Mouse (Mus musculus) C2C12 (cell line): ENCODE measurements around the gene Znrd1as. TPM values are rescaled to one million over a fixed set of nuclear protein-coding genes. Genes with fewer than 3 reads are reported as not detected.

Experiments
- H3K27me3 ChIP-seq: one replicate; pipeline ENCODE4 v1.6.1; 2011; ENCODE audit not compliant: control insufficient read depth, insufficient read depth, insufficient read length
- H3K36me3 ChIP-seq: one replicate; pipeline ENCODE4 v1.6.1; 2011; ENCODE audit not compliant: control insufficient read depth, insufficient read depth
- H3K4me3 ChIP-seq: one replicate; pipeline ENCODE4 v1.5.1; 2011; ENCODE audit warnings: mild to moderate bottlenecking, control low read depth; ENCODE audit not compliant: poor library complexity, insufficient read depth, severe bottlenecking
- H3K79me2 ChIP-seq: one replicate; pipeline ENCODE4 v1.6.1; 2011; ENCODE audit not compliant: control insufficient read depth, insufficient read depth
- H3K79me3 ChIP-seq: one replicate; pipeline ENCODE4 v1.6.1; 2011; ENCODE audit warnings: low read depth, control low read depth
- H3ac ChIP-seq: one replicate; pipeline ENCODE3; 2011; ENCODE audit warnings: low read depth; ENCODE audit not compliant: control insufficient read depth, insufficient read length
- CEBPB ChIP-seq: IDR thresholded peaks from one replicate; pipeline ENCODE4 v1.6.1; 2011; ENCODE audit warnings: low read depth, mild to moderate bottlenecking, control low read depth, moderate library complexity
- CTCF ChIP-seq: IDR thresholded peaks from one replicate; pipeline ENCODE4 v1.5.1; 2011; ENCODE audit not compliant: control insufficient read depth, insufficient read depth, insufficient read length
- FOSL1 ChIP-seq: IDR thresholded peaks from one replicate; pipeline ENCODE4 v1.8.0; 2011; ENCODE audit warnings: mild to moderate bottlenecking, low read length; ENCODE audit not compliant: poor library complexity, insufficient read depth, severe bottlenecking
- MAX ChIP-seq: IDR thresholded peaks from one replicate; pipeline ENCODE4 v1.6.1; 2011; ENCODE audit warnings: mild to moderate bottlenecking, control low read depth
- MYOD1 ChIP-seq: IDR thresholded peaks from one replicate; pipeline ENCODE4 v1.6.1; 2011; ENCODE audit warnings: low read depth; ENCODE audit not compliant: control insufficient read depth, insufficient read length
- MYOG ChIP-seq: IDR thresholded peaks from one replicate; pipeline ENCODE4 v1.6.1; 2011; ENCODE audit not compliant: control insufficient read depth, insufficient read length; ENCODE audit errors: extremely low read depth
- USF1 ChIP-seq: IDR thresholded peaks from one replicate; pipeline ENCODE4 v1.6.1; 2011; ENCODE audit warnings: low read depth, mild to moderate bottlenecking, control low read depth, moderate library complexity
- polyA plus RNA-seq: library from polyadenylated mRNA; unstranded; fragments of >200 nt; fragmentation: generic; extraction: Trizol; gene quantifications from one replicate; pipeline ENCODE4 v1.2.1, GENCODE M21; 2012; ENCODE audit warnings: missing spikeins

The Znrd1as gene
- polyA plus RNA-seq, 1 experiment = 3.2 TPM

DNA sequence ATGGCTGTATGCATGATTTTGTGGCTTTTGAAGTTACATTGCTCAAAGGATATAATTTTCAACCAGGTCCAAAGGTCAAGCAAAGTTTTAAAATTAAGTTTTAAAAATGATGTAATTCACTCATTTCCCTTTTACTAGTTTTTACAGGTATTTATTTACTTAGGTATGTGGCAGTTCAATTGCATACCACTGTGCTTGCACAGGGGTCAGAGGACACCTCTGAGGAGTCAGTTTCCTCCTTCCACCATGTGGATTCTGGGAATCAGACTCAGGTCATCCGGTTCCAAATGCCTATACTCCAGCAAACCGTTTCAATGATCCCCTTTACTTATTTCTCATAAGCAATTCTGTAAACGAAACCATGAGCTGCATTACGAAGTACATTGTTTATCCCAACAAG is 35.7 kb upstream of the Znrd1as start:
- no peak overlapping the region for H3K4me3 ChIP-seq
- TF ChIP-seq MYOG = no peak
- TF ChIP-seq CEBPB = no peak
- TF ChIP-seq MAX = no peak
- no peak for TF ChIP-seq USF1
- no peak for TF ChIP-seq FOSL1
- TF ChIP-seq MYOD1 = no peak
- no peak for TF ChIP-seq CTCF
- no peaks in the 10 kb centered on the region for H3K36me3 ChIP-seq

GRCm38 (mm10) chr17:36923491-36923890 is 34.9 kb upstream of the Znrd1as start:
- H3K27me3 ChIP-seq = no peaks in the 10 kb centered on the region
- H3K4me3 ChIP-seq = no peak overlapping the region
- H3K79me3 ChIP-seq = no peaks in the 10 kb centered on the region
- H3K36me3 ChIP-seq = no peaks in the 10 kb centered on the region
- H3K79me2 ChIP-seq = no peaks in the 10 kb centered on the region
- TF ChIP-seq CTCF = no peak
- TF ChIP-seq MYOD1 = no peak
- TF ChIP-seq USF1 = no peak
- no peak for TF ChIP-seq MAX
- no peak for TF ChIP-seq MYOG
- TF ChIP-seq FOSL1 = no peak
- no peak for TF ChIP-seq CEBPB
- no peak overlapping the region for H3ac ChIP-seq

More for the DNA sequence above, 35.7 kb upstream of the Znrd1as start:
- H3ac ChIP-seq = no peak overlapping the region
- no peaks in the 10 kb centered on the region for H3K79me2 ChIP-seq
- no peaks in the 10 kb centered on the region for H3K27me3 ChIP-seq
- no peaks in the 10 kb centered on the region for H3K79me3 ChIP-seq

- Histone ChIP-seq H3K36me3 (no peaks in the 10 kb centered on the region), H3K79me3 (no peaks in the 10 kb centered on the region), H3K4me3 (no peak overlapping the region), H3K27me3 (no peaks in the 10 kb centered on the region), H3ac (no peak overlapping the region), H3K79me2 (peaks cover 5% of the 10 kb centered on the region)
- TF ChIP-seq MYOD1 = no peak
- peak; percentile 28 for TF ChIP-seq CEBPB
- peak; percentile 38 for TF ChIP-seq FOSL1
- no peak for TF ChIP-seq MYOG
- TF ChIP-seq USF1 = no peak
- TF ChIP-seq MAX = no peak
- no peak for TF ChIP-seq CTCF
Observed at GRCm38 (mm10) chr17:36927496-36928120, 30.8 kb upstream of the Znrd1as start.

DNA sequence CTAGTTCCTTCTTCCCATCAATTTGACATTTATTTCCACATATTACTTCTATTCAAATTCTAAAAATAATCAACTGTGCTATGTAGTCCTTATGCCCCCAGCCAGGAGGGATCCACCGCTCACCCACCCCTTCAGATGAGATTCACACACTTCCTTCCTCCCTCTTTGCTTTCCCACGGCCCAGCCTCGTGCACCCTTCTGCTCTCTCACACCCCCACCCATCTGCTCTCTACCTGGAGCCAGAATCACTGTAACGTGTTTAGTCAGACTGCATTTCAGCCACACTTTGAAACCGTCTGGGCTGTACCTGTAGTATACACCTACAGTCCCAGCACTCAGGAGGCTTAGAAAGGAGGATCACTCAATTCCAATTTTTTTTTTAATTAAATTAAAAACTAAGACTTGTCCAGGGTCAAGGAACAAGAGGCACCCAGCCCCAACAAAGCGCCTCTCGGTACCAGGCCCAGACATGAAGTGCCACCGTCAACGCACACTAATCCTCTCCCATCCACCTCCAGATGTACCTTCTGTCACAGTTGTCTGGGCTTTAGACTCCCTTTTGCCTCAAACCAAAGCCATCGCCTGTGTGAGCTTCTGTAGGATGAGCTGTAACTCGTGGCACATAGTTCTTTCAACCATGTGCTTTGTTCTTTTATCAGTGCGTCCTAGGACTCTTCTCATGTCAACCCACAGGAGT is 29.0 kb upstream of the Znrd1as start:
- Histone ChIP-seq H3K27me3 (no peaks in the 10 kb centered on the region), H3K4me3 (no peak overlapping the region), H3K36me3 (no peaks in the 10 kb centered on the region), H3ac (no peak overlapping the region), H3K79me2 (peaks cover 5% of the 10 kb centered on the region), H3K79me3 (no peaks in the 10 kb centered on the region)
- TF ChIP-seq MYOG (no peak), MAX (no peak), MYOD1 (no peak), FOSL1 (no peak), USF1 (no peak)

GRCm38 (mm10) chr17:36930233-36930632 is 28.2 kb upstream of the Znrd1as start:
- H3K79me2 ChIP-seq = peaks cover 8% of the 10 kb centered on the region
- H3ac ChIP-seq = no peak overlapping the region
- no peak for TF ChIP-seq CTCF
- TF ChIP-seq CEBPB = no peak
- no peak for TF ChIP-seq MAX
- TF ChIP-seq USF1 = no peak
- TF ChIP-seq MYOD1 = no peak
- TF ChIP-seq FOSL1 = no peak
- TF ChIP-seq MYOG = no peak
- H3K36me3 ChIP-seq = no peaks in the 10 kb centered on the region
- peaks cover 2% of the 10 kb centered on the region for H3K79me3 ChIP-seq
- H3K4me3 ChIP-seq = no peak overlapping the region
- no peaks in the 10 kb centered on the region for H3K27me3 ChIP-seq

- H3ac ChIP-seq = no peak overlapping the region
- peaks cover 2% of the 10 kb centered on the region for H3K79me3 ChIP-seq
- no peak overlapping the region for H3K4me3 ChIP-seq
- no peaks in the 10 kb centered on the region for H3K36me3 ChIP-seq
- TF ChIP-seq MYOG (no peak), CEBPB (no peak), MAX (no peak), MYOD1 (no peak), USF1 (no peak), FOSL1 (no peak), CTCF (no peak)
- peaks cover 9% of the 10 kb centered on the region for H3K79me2 ChIP-seq
- H3K27me3 ChIP-seq = no peaks in the 10 kb centered on the region
Observed at GRCm38 (mm10) chr17:36931130-36931529, 27.3 kb upstream of the Znrd1as start.
